Mouse (Mus musculus) liver, embryonic 13.5 days (tissue): ENCODE results near the gene Mvk. TPM values are rescaled to one million over a fixed set of nuclear protein-coding genes. Genes with fewer than 3 reads are reported as not detected.

Experiments
- ATAC-seq: fragments of 200-750 bp; cut with Nextera tagmentation; 2 replicates; pipeline ENCODE4 v1.8.0; 2017; ENCODE audit warnings: low read depth, mild to moderate bottlenecking, moderate number of reproducible peaks, moderate library complexity
- DNase-seq: peaks from one replicate; pipeline ENCODE4 v3.0.0; 2022
- H3K27ac ChIP-seq: fragments of 300-500 bp; sonication (generic); 2 replicates; pipeline ENCODE4 v1.5.1; 2015; ENCODE audit warnings: moderate library complexity, mild to moderate bottlenecking, inconsistent platforms
- H3K27me3 ChIP-seq: fragments of 300-500 bp; sonication (generic); 2 replicates; pipeline ENCODE4 v1.6.1; 2015; ENCODE audit warnings: mild to moderate bottlenecking, inconsistent platforms
- H3K36me3 ChIP-seq: fragments of 300-500 bp; sonication (generic); 2 replicates; pipeline ENCODE4 v1.6.1; 2015; ENCODE audit warnings: mild to moderate bottlenecking, inconsistent platforms
- H3K4me1 ChIP-seq: fragments of 300-500 bp; sonication (generic); replicated peaks from 2 replicates; pipeline ENCODE4 v1.6.1; 2015; ENCODE audit warnings: inconsistent platforms
- H3K4me2 ChIP-seq: fragments of 300-500 bp; sonication (generic); 2 replicates; pipeline ENCODE4 v1.6.1; 2015; ENCODE audit warnings: inconsistent platforms, mild to moderate bottlenecking, moderate library complexity
- H3K4me3 ChIP-seq: fragments of 300-500 bp; sonication (generic); replicated peaks from 2 replicates; pipeline ENCODE4 v1.5.1; 2015; ENCODE audit warnings: mild to moderate bottlenecking, inconsistent platforms
- H3K9ac ChIP-seq: fragments of 300-500 bp; sonication (generic); 2 replicates; pipeline ENCODE4 v1.6.1; 2015; ENCODE audit warnings: mild to moderate bottlenecking, inconsistent platforms
- H3K9me3 ChIP-seq: fragments of 300-500 bp; sonication (generic); replicated peaks from 2 replicates; pipeline ENCODE4 v1.6.1; 2016; ENCODE audit warnings: inconsistent platforms
- WGBS: fragments of 180-500 bp; shearing (Covaris S2); methylation state at CpG from one replicate; pipeline ENCODE4 v1.1.7; 2015; ENCODE audit not compliant: insufficient replicate concordance; 5-methylcytosine and 5-hydroxymethylcytosine counted together
- polyA plus RNA-seq: library from polyadenylated mRNA; unstranded; fragments of >200 nt; fragmentation: Nextera tagmentation; extraction: Ambion mirVana; gene quantifications from 2 replicates; pipeline ENCODE4 v1.2.1, GENCODE M21; 2015

The Mvk gene
- polyA plus RNA-seq, 1 experiment from 2014 or later, result 31.5 TPM

- H3K36me3 ChIP-seq, result no peaks in the 10 kb centered on the region
- H3K4me1 ChIP-seq, result 0 out of 2 replicates have a peak, but pooled peaks cover 3% of the 10 kb centered on the region
- no peak overlapping the region for H3K27ac ChIP-seq
- H3K4me2 ChIP-seq, result no peak overlapping the region
- H3K9ac ChIP-seq, result no peak overlapping the region
- WGBS, result 80% methylated on average over 12 of the region's 12 CpGs
- no peaks in the 10 kb centered on the region; the same call in 1 of the 2 replicates for H3K27me3 ChIP-seq
- DNase-seq (no peak), ATAC-seq (no peak)
- H3K9me3 ChIP-seq, result no peaks in the 10 kb centered on the region
- H3K4me3 ChIP-seq, result no peak overlapping the region
Measured at GRCm38 (mm10) chr5:114478267-114478666, 34.2 kb downstream of the Mvk start.

- H3K36me3 ChIP-seq, result no peaks in the 10 kb centered on the region
- ATAC-seq (no peak), DNase-seq (no peak)
- H3K4me2 ChIP-seq, result no peak overlapping the region
- 0 out of 2 replicates have a peak, but pooled peaks cover 3% of the 10 kb centered on the region for H3K4me1 ChIP-seq
- no peak overlapping the region for H3K4me3 ChIP-seq
- H3K27me3 ChIP-seq, result no peaks in the 10 kb centered on the region; the same call in 1 of the 2 replicates
- WGBS, result 28% methylated on average over 14 of the region's 14 CpGs
- no peak overlapping the region for H3K27ac ChIP-seq
- H3K9me3 ChIP-seq, result no peaks in the 10 kb centered on the region
- no peak overlapping the region for H3K9ac ChIP-seq
Measured at GRCm38 (mm10) chr5:114482587-114483011, 38.5 kb downstream of the Mvk start.

GRCm38 (mm10) chr5:114485685-114486084, 41.6 kb downstream of the Mvk start:
- 66% methylated on average over 14 of the region's 14 CpGs for WGBS
- no peak for DNase-seq
- ATAC-seq, result no peak
- Histone ChIP-seq H3K9ac (no peak overlapping the region), H3K4me1 (0 out of 2 replicates have a peak, but pooled peaks cover 3% of the 10 kb centered on the region), H3K27me3 (no peaks in the 10 kb centered on the region; the same call in 1 of the 2 replicates), H3K4me3 (no peak overlapping the region), H3K27ac (no peak overlapping the region), H3K36me3 (no peaks in the 10 kb centered on the region), H3K4me2 (no peak overlapping the region), H3K9me3 (no peaks in the 10 kb centered on the region)

DNA sequence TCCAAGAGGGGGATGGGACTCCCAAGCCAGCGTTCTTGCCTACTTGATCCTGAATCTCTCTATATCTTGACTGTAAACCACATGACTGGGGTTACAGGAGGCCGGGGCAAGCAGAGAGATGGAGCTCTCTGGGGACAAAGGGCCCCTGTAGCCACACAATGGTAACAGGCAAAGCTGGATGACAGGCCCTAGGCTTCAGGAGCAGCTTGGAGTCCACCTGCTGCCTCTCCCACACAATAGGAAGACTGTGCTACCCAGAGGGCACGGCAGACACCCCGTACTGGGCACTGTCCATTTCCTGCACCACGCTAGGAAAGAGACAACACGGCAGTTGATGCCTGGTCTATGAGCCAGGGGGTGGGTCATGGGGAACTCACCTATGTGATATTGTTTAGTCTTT, 45.5 kb downstream of the Mvk start:
- H3K36me3 ChIP-seq, result no peaks in the 10 kb centered on the region
- no peaks in the 10 kb centered on the region for H3K4me1 ChIP-seq
- ATAC-seq (no peak), DNase-seq (no peak)
- WGBS, result 62% methylated on average over 6 of the region's 6 CpGs
- no peak overlapping the region for H3K9ac ChIP-seq
- H3K4me2 ChIP-seq, result no peak overlapping the region
- no peak overlapping the region for H3K27ac ChIP-seq
- no peak overlapping the region for H3K4me3 ChIP-seq
- H3K27me3 ChIP-seq, result no peaks in the 10 kb centered on the region
- no peaks in the 10 kb centered on the region for H3K9me3 ChIP-seq

DNA sequence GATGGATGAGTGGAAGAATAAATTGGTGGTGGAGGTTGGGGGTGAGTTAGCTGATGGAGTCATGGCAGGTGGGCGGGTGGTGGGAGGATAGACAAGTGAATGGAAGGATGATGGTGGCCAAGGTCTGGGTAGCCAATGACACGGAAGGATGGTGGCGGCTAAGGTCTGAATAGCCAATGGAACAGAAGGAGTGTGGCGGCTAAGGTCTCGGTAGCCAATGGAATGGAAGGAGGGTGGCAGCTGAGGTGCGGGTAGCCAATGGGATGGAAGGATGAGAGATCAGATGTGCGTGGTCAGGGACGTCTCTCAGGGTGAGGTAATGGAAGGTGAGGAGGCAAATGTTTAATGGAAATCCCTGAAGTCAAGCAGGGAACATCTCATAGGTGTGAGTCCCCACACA, 46.2 kb downstream of the Mvk start:
- no peak overlapping the region for H3K9ac ChIP-seq
- DNase-seq (no peak), ATAC-seq (no peak)
- no peaks in the 10 kb centered on the region for H3K9me3 ChIP-seq
- no peak overlapping the region for H3K27ac ChIP-seq
- 72% methylated on average over 8 of the region's 8 CpGs for WGBS
- H3K27me3 ChIP-seq, result no peaks in the 10 kb centered on the region
- no peak overlapping the region for H3K4me2 ChIP-seq
- no peaks in the 10 kb centered on the region for H3K36me3 ChIP-seq
- no peak overlapping the region for H3K4me3 ChIP-seq
- no peaks in the 10 kb centered on the region for H3K4me1 ChIP-seq

DNA sequence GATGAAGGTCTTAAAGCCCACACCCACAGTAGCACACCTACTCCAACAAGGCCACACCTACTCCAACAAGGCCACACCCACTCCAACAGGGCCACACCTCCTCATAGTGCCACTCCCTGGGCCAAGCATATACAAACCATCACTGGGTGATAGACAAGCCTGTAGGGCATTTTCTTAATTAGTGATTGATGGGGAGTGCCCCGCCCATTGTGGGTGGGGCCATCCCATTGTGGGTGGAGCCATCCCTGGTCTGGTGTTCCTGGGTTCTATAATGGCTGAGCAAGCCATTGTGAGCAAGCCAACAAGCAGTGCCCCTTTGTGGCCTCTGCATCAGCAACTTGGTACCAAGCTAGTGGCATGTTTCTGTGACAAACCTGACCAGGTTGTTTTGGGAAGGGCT, 50.7 kb downstream of the Mvk start:
- no peak overlapping the region for H3K4me3 ChIP-seq
- H3K27ac ChIP-seq, result no peak overlapping the region
- 11% methylated on average over 1 of the region's 1 CpGs for WGBS
- no peaks in the 10 kb centered on the region for H3K36me3 ChIP-seq
- 0 out of 2 replicates have a peak, but pooled peaks cover 4% of the 10 kb centered on the region for H3K9me3 ChIP-seq
- ATAC-seq (no peak), DNase-seq (no peak)
- no peaks in the 10 kb centered on the region for H3K4me1 ChIP-seq
- H3K4me2 ChIP-seq, result no peak overlapping the region
- no peak overlapping the region for H3K9ac ChIP-seq
- no peaks in the 10 kb centered on the region for H3K27me3 ChIP-seq

DNA sequence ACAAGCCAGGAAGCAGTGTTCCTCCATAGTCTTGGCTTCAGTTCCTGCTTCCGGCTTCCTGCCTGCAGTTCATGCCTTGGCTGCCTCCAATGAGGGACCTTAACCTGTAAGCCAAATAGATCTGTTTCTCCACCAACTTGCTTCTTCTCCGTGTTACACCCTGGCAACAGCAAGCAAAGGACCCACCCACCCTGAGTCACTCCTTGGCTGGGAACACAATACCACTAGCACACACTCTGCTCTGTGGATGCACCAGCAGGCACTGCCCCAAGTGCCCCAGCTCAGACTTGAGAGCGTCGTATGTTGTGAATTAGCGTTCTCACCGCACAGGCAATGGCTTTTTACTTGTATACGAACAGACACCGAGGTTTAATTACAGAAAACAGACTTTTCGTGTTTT, 57.2 kb downstream of the Mvk start:
- Histone ChIP-seq H3K4me2 (no peak overlapping the region), H3K4me3 (no peak overlapping the region), H3K27me3 (no peaks in the 10 kb centered on the region), H3K9me3 (0 out of 2 replicates have a peak, but pooled peaks cover 4% of the 10 kb centered on the region), H3K9ac (no peak overlapping the region), H3K27ac (no peak overlapping the region), H3K36me3 (no peaks in the 10 kb centered on the region), H3K4me1 (peaks cover 7% of the 10 kb centered on the region)
- DNase-seq (no peak), ATAC-seq (no peak)
- 73% methylated on average over 9 of the region's 9 CpGs for WGBS

DNA sequence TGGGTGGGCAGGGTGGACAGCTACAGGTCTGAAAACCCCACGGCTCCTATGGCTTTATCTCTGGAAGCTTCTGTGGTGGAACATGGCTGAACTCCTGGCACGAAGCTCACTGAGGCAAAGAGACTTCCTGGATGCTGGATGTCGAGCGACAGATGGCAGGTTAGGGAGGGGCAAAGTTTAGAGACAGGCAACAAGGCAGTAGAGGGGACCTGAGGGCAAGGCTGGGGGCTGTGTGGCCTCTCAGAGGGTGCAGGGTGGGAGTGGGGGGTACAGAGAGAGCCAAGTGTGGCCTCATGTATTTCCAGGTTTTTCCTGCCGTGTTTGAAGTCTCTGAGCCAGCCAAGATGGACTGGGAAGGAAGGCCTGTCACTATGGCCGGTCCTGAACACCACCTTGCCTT, 60.8 kb downstream of the Mvk start:
- WGBS, result 21% methylated on average over 6 of the region's 6 CpGs

DNA sequence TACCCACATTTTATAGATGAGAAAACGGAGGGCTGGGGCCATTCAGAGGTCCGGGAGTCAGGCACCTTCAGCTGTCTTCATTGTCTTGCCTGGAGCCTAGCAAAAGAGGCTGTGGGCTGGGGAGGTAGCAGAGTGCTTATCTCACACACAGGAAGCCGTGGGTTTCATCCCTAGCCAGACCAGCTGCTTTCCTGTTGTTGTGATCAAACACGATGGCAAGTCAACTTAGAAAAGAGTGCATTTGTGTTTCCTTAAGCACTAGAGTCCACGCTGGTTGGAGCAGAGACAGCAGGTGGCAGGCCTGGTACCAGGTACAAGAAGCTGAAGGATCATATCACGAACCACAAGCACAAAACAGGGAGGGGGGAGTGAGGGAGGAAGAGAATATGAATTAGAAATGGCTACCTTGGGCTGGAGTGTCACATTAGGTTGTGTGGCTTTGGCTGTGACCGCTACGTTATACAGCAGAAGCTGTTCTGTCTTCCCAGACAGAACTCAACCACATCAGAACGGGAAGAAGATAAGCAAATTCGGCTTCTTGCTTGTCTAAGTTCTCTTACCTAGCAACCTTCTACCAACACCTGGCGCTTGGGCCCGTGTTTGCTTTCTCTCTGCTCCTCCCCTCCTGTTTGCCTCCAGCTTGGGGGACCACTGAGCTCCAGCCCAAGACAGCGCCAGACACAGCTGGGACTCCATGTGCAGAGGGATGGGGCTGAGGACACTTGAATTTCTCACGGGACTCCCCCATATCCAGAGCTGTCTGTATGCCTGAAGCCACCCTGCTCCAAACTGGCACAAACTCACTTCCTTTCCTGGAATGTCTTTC, 61.4 kb downstream of the Mvk start:
- Histone ChIP-seq H3K9ac (no peak overlapping the region), H3K4me1 (peaks cover 7% of the 10 kb centered on the region), H3K27me3 (no peaks in the 10 kb centered on the region), H3K9me3 (no peaks in the 10 kb centered on the region), H3K4me3 (no peak overlapping the region), H3K36me3 (no peaks in the 10 kb centered on the region), H3K27ac (no peak overlapping the region), H3K4me2 (no peak overlapping the region)
- WGBS, result 17% methylated on average over 14 of the region's 14 CpGs
- DNase-seq (no peak), ATAC-seq (no peak)

More for the DNA sequence above, 60.8 kb downstream of the Mvk start:
- Histone ChIP-seq H3K9ac (no peak overlapping the region), H3K4me2 (no peak overlapping the region), H3K27me3 (no peaks in the 10 kb centered on the region), H3K4me1 (peaks cover 7% of the 10 kb centered on the region), H3K9me3 (no peaks in the 10 kb centered on the region), H3K36me3 (no peaks in the 10 kb centered on the region), H3K4me3 (no peak overlapping the region), H3K27ac (no peak overlapping the region)
- ATAC-seq (no peak), DNase-seq (no peak)

- no peaks in the 10 kb centered on the region for H3K36me3 ChIP-seq
- H3K9ac ChIP-seq, result no peak overlapping the region
- 0 out of 2 replicates have a peak, but pooled peaks cover 5% of the 10 kb centered on the region for H3K27me3 ChIP-seq
- peaks cover 7% of the 10 kb centered on the region for H3K4me1 ChIP-seq
- H3K4me3 ChIP-seq, result no peak overlapping the region
- no peak for ATAC-seq
- no peak overlapping the region for H3K4me2 ChIP-seq
- 48% methylated on average over 12 of the region's 12 CpGs for WGBS
- no peak overlapping the region for H3K27ac ChIP-seq
- no peak for DNase-seq
- no peaks in the 10 kb centered on the region for H3K9me3 ChIP-seq
Measured at GRCm38 (mm10) chr5:114507394-114507793, 63.3 kb downstream of the Mvk start.

DNA sequence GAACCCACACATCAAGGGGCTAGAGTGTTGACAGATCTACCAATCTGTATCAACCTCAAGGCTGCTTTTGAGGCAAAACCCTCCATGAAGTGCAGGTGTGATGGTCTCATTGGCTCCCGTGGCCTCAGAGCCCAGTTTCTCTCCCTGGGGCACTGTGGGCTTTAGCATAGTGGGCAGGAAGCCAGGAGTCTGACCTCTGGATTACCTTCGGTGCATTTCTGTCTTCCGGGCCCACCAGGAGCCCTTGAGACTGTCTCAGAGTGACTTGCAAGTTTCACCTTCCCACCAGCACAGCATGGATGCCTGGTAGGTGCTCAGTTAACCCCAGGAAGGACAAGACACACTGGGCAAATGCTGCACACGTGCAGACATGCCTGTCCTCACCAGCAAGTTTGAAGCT, 63.9 kb downstream of the Mvk start:
- Histone ChIP-seq H3K27ac (no peak overlapping the region), H3K27me3 (peaks cover 9% of the 10 kb centered on the region), H3K9me3 (no peaks in the 10 kb centered on the region), H3K4me1 (peaks cover 7% of the 10 kb centered on the region), H3K36me3 (no peaks in the 10 kb centered on the region), H3K4me3 (no peak overlapping the region), H3K9ac (no peak overlapping the region), H3K4me2 (no peak overlapping the region)
- ATAC-seq (no peak), DNase-seq (no peak)
- WGBS, result 62% methylated on average over 4 of the region's 4 CpGs

GRCm38 (mm10) chr5:114509461-114509860, 65.4 kb downstream of the Mvk start:
- DNase-seq, result no peak
- Histone ChIP-seq H3K9me3 (no peaks in the 10 kb centered on the region), H3K9ac (no peak overlapping the region), H3K4me1 (peaks cover 7% of the 10 kb centered on the region), H3K36me3 (no peaks in the 10 kb centered on the region), H3K27ac (no peak overlapping the region), H3K4me2 (no peak overlapping the region), H3K4me3 (no peak overlapping the region), H3K27me3 (peaks cover 24% of the 10 kb centered on the region)
- 50% methylated on average over 7 of the region's 7 CpGs for WGBS
- no peak for ATAC-seq
